Mouse (Mus musculus): ENCODE measurements around the gene Nfil3. TPM values are rescaled to one million over a fixed set of nuclear protein-coding genes. Genes with fewer than 3 reads are reported as not detected.

Gene Nfil3
- polyA plus RNA-seq, 1 experiment = 9.6 TPM

GRCm38 (mm10) chr13:52953779-52954553, 26.9 kb downstream of the Nfil3 start:
- no peaks in the 10 kb centered on the region for H3K27me3 ChIP-seq (ENCODE audit: control insufficient read depth, insufficient read depth, low read length)
- H3K27ac ChIP-seq (ENCODE audit: insufficient read depth, low read length) = no peak overlapping the region
- no peak overlapping the region for H3K4me3 ChIP-seq (replicated peaks; ENCODE audit: insufficient read depth, low read depth, low read length)
- 66% methylated on average over 6 of the region's 6 CpGs for WGBS
- TF ChIP-seq POLR2A (IDR thresholded peaks at IDR 0.05; ENCODE audit: borderline replicate concordance, insufficient read depth, low read length) (no peak), CTCF (IDR thresholded peaks at IDR 0.05; ENCODE audit: borderline replicate concordance, insufficient read depth, low read depth, low read length) (no peak)
- H3K4me1 ChIP-seq (ENCODE audit: control insufficient read depth, insufficient read depth, low read length) = no peaks in the 10 kb centered on the region
- DNase-seq = no peak

GRCm38 (mm10) chr13:52949211-52949610, 31.7 kb downstream of the Nfil3 start:
- TF ChIP-seq POLR2A (IDR thresholded peaks at IDR 0.05; ENCODE audit: borderline replicate concordance, insufficient read depth, low read length) = no peak
- no peak for TF ChIP-seq CTCF (IDR thresholded peaks at IDR 0.05; ENCODE audit: borderline replicate concordance, insufficient read depth, low read depth, low read length)
- 84% methylated on average over 3 of the region's 3 CpGs for WGBS
- no peak for DNase-seq
- H3K4me1 ChIP-seq (ENCODE audit: control insufficient read depth, insufficient read depth, low read length) = no peaks in the 10 kb centered on the region
- no peak overlapping the region for H3K27ac ChIP-seq (ENCODE audit: insufficient read depth, low read length)
- no peaks in the 10 kb centered on the region for H3K27me3 ChIP-seq (ENCODE audit: control insufficient read depth, insufficient read depth, low read length)
- H3K4me3 ChIP-seq (replicated peaks; ENCODE audit: insufficient read depth, low read depth, low read length) = no peak overlapping the region

GRCm38 (mm10) chr13:52947545-52947944, 33.3 kb downstream of the Nfil3 start:
- no peak overlapping the region for H3K4me3 ChIP-seq (replicated peaks; ENCODE audit: insufficient read depth, low read depth, low read length)
- no peak overlapping the region for H3K27ac ChIP-seq (ENCODE audit: insufficient read depth, low read length)
- DNase-seq = no peak
- TF ChIP-seq CTCF (IDR thresholded peaks at IDR 0.05; ENCODE audit: borderline replicate concordance, insufficient read depth, low read depth, low read length) = no peak
- TF ChIP-seq POLR2A (IDR thresholded peaks at IDR 0.05; ENCODE audit: borderline replicate concordance, insufficient read depth, low read length) = no peak
- no peaks in the 10 kb centered on the region for H3K4me1 ChIP-seq (ENCODE audit: control insufficient read depth, insufficient read depth, low read length)
- 84% methylated on average over 4 of the region's 4 CpGs for WGBS
- H3K27me3 ChIP-seq (ENCODE audit: control insufficient read depth, insufficient read depth, low read length) = no peaks in the 10 kb centered on the region

- H3K4me3 ChIP-seq (replicated peaks; ENCODE audit: insufficient read depth, low read depth, low read length) = no peak overlapping the region
- no peaks in the 10 kb centered on the region for H3K4me1 ChIP-seq (ENCODE audit: control insufficient read depth, insufficient read depth, low read length)
- H3K27ac ChIP-seq (ENCODE audit: insufficient read depth, low read length) = no peak overlapping the region
- TF ChIP-seq CTCF (IDR thresholded peaks at IDR 0.05; ENCODE audit: borderline replicate concordance, insufficient read depth, low read depth, low read length) = no peak
- no peak for TF ChIP-seq POLR2A (IDR thresholded peaks at IDR 0.05; ENCODE audit: borderline replicate concordance, insufficient read depth, low read length)
- 59% methylated on average over 9 of the region's 9 CpGs for WGBS
- H3K27me3 ChIP-seq (ENCODE audit: control insufficient read depth, insufficient read depth, low read length) = no peaks in the 10 kb centered on the region
- no peak for DNase-seq
Measured at GRCm38 (mm10) chr13:52945769-52946168, 35.1 kb downstream of the Nfil3 start.

GRCm38 (mm10) chr13:52944116-52944515, 36.8 kb downstream of the Nfil3 start:
- no peak for DNase-seq
- no peak for TF ChIP-seq POLR2A (IDR thresholded peaks at IDR 0.05; ENCODE audit: borderline replicate concordance, insufficient read depth, low read length)
- TF ChIP-seq CTCF (IDR thresholded peaks at IDR 0.05; ENCODE audit: borderline replicate concordance, insufficient read depth, low read depth, low read length) = no peak
- Histone ChIP-seq H3K4me3 (replicated peaks; ENCODE audit: insufficient read depth, low read depth, low read length) (no peak overlapping the region), H3K27ac (ENCODE audit: insufficient read depth, low read length) (no peak overlapping the region), H3K27me3 (ENCODE audit: control insufficient read depth, insufficient read depth, low read length) (no peaks in the 10 kb centered on the region), H3K4me1 (ENCODE audit: control insufficient read depth, insufficient read depth, low read length) (no peaks in the 10 kb centered on the region)
- 48% methylated on average over 4 of the region's 4 CpGs for WGBS

GRCm38 (mm10) chr13:52942876-52943388, 37.9 kb downstream of the Nfil3 start:
- TF ChIP-seq POLR2A (IDR thresholded peaks at IDR 0.05; ENCODE audit: borderline replicate concordance, insufficient read depth, low read length) = no peak
- no peak for TF ChIP-seq CTCF (IDR thresholded peaks at IDR 0.05; ENCODE audit: borderline replicate concordance, insufficient read depth, low read depth, low read length)
- Histone ChIP-seq H3K27me3 (ENCODE audit: control insufficient read depth, insufficient read depth, low read length) (no peaks in the 10 kb centered on the region), H3K27ac (ENCODE audit: insufficient read depth, low read length) (no peak overlapping the region), H3K4me3 (replicated peaks; ENCODE audit: insufficient read depth, low read depth, low read length) (no peak overlapping the region), H3K4me1 (ENCODE audit: control insufficient read depth, insufficient read depth, low read length) (no peaks in the 10 kb centered on the region)
- no peak for DNase-seq
- 66% methylated on average over 1 of the region's 1 CpGs for WGBS

GRCm38 (mm10) chr13:52940956-52941355, 39.9 kb downstream of the Nfil3 start:
- DNase-seq = no peak
- no peak for TF ChIP-seq CTCF (IDR thresholded peaks at IDR 0.05; ENCODE audit: borderline replicate concordance, insufficient read depth, low read depth, low read length)
- TF ChIP-seq POLR2A (IDR thresholded peaks at IDR 0.05; ENCODE audit: borderline replicate concordance, insufficient read depth, low read length) = no peak

GRCm38 (mm10) chr13:52930582-52930981, 50.3 kb downstream of the Nfil3 start:
- WGBS = 34% methylated on average over 10 of the region's 10 CpGs
- Histone ChIP-seq H3K27ac (ENCODE audit: insufficient read depth, low read length) (no peak overlapping the region), H3K4me3 (replicated peaks; ENCODE audit: insufficient read depth, low read depth, low read length) (no peak overlapping the region), H3K27me3 (ENCODE audit: control insufficient read depth, insufficient read depth, low read length) (no peaks in the 10 kb centered on the region), H3K4me1 (ENCODE audit: control insufficient read depth, insufficient read depth, low read length) (peaks cover 7% of the 10 kb centered on the region; the same call in 1 of the 2 replicates)
- DNase-seq = no peak
- TF ChIP-seq CTCF (IDR thresholded peaks at IDR 0.05; ENCODE audit: borderline replicate concordance, insufficient read depth, low read depth, low read length) (no peak), POLR2A (IDR thresholded peaks at IDR 0.05; ENCODE audit: borderline replicate concordance, insufficient read depth, low read length) (no peak)

More at GRCm38 (mm10) chr13:52940956-52941355, 39.9 kb downstream of the Nfil3 start:
- Histone ChIP-seq H3K4me3 (replicated peaks; ENCODE audit: insufficient read depth, low read depth, low read length) (no peak overlapping the region), H3K27ac (ENCODE audit: insufficient read depth, low read length) (no peak overlapping the region), H3K27me3 (ENCODE audit: control insufficient read depth, insufficient read depth, low read length) (no peaks in the 10 kb centered on the region), H3K4me1 (ENCODE audit: control insufficient read depth, insufficient read depth, low read length) (no peaks in the 10 kb centered on the region)
- WGBS = 68% methylated on average over 7 of the region's 7 CpGs

Measured in cerebellum, adult 2 months (tissue).